Mouse (Mus musculus) hindbrain, embryonic 11.5 days (tissue): Measurements from ENCODE around the gene Ndufa4. TPM values are rescaled to one million over a fixed set of nuclear protein-coding genes. Genes with fewer than 3 reads are reported as not detected.
A peak's percentile ranks its signal among the peaks of the same experiment; 100 is the strongest.

Source experiments
- ATAC-seq: fragments of 200-750 bp; cut with Nextera tagmentation; 2 replicates; pipeline ENCODE4 v1.8.0; 2017; ENCODE audit warnings: mild to moderate bottlenecking, moderate TSS enrichment, moderate library complexity; ENCODE audit not compliant: low FRiP score
- DNase-seq: peaks from one replicate; pipeline ENCODE4 v3.0.0-alpha.2; 2015; ENCODE audit warnings: low spot score
- H3K27ac ChIP-seq: fragments of 300-500 bp; sonication (generic); 2 replicates; pipeline ENCODE4 v1.5.1; 2014; ENCODE audit warnings: mild to moderate bottlenecking, low read depth, low read length
- H3K27me3 ChIP-seq: fragments of 300-500 bp; sonication (generic); 2 replicates; pipeline ENCODE4 v1.6.1; 2014; ENCODE audit warnings: mild to moderate bottlenecking, low read length, moderate library complexity, mixed read lengths; ENCODE audit not compliant: control insufficient read depth, insufficient read depth
- H3K36me3 ChIP-seq: fragments of 300-500 bp; sonication (generic); 2 replicates; pipeline ENCODE4 v1.6.1; 2014; ENCODE audit warnings: mild to moderate bottlenecking, low read length, moderate library complexity, mixed read lengths; ENCODE audit not compliant: control insufficient read depth, insufficient read depth
- H3K4me1 ChIP-seq: fragments of 300-500 bp; sonication (generic); replicated peaks from 2 replicates; pipeline ENCODE4 v1.6.1; 2014; ENCODE audit warnings: low read length, mixed read lengths; ENCODE audit not compliant: control insufficient read depth, insufficient read depth
- H3K4me2 ChIP-seq: fragments of 300-500 bp; sonication (generic); replicated peaks from 2 replicates; pipeline ENCODE4 v1.6.1; 2014; ENCODE audit warnings: mild to moderate bottlenecking, low read depth, low read length
- H3K4me3 ChIP-seq: fragments of 300-500 bp; sonication (generic); 2 replicates; pipeline ENCODE4 v1.5.1; 2014; ENCODE audit warnings: low read depth, low read length
- H3K9ac ChIP-seq: fragments of 300-500 bp; sonication (generic); 2 replicates; pipeline ENCODE4 v1.6.1; 2014; ENCODE audit warnings: low read depth, low read length
- H3K9me3 ChIP-seq: fragments of 300-500 bp; sonication (generic); 2 replicates; pipeline ENCODE4 v1.6.1; 2016; ENCODE audit warnings: low read length; ENCODE audit not compliant: control insufficient read depth
- WGBS: fragments of 180-500 bp; shearing (Covaris S2); extraction: QIAGEN DNeasy Blood & Tissue Kit; methylation state at CpG from one replicate; pipeline ENCODE4 v1.1.7; 2014; 5-methylcytosine and 5-hydroxymethylcytosine counted together
- polyA plus RNA-seq: library from polyadenylated mRNA; unstranded; fragments of >200 nt; fragmentation: Nextera tagmentation; extraction: Ambion mirVana; gene quantifications from 2 replicates; pipeline ENCODE4 v1.2.1, GENCODE M21; 2014

Gene Ndufa4
- 791 and 815 TPM in 2 replicates for polyA plus RNA-seq

- no peaks in the 10 kb centered on the region for H3K27me3 ChIP-seq
- DNase-seq (peak; percentile 91), ATAC-seq (peak; percentile 98)
- no peak within 1 kb of the TSS for H3K27ac ChIP-seq
- no peaks in the 10 kb centered on the region for H3K9me3 ChIP-seq
- H3K9ac ChIP-seq = peak within 1 kb of the TSS; percentile 83
- peak within 1 kb of the TSS; percentile 90 for H3K4me3 ChIP-seq
- H3K36me3 ChIP-seq = no peaks in the 10 kb centered on the region
- no peaks in the 10 kb centered on the region for H3K4me1 ChIP-seq
- under 1% methylated on average over 58 of the region's 59 CpGs for WGBS
- peak within 1 kb of the TSS; percentile 55 for H3K4me2 ChIP-seq
Observed at GRCm38 (mm10) chr6:11907269-11908032, at the start of gene Ndufa4, which contains the start of gene Phf14. TSS of gene Ndufa4 (minus strand) at chr6:11907497. TSS of gene Phf14 (plus strand) at chr6:11907809.

GRCm38 (mm10) chr6:11948100-11948499 lies 40.8 kb upstream of the Ndufa4 start:
- no peak for ATAC-seq

GRCm38 (mm10) chr6:11942089-11942488 lies 34.8 kb upstream of the Ndufa4 start:
- Histone ChIP-seq H3K9me3 (no peaks in the 10 kb centered on the region), H3K4me1 (no peaks in the 10 kb centered on the region), H3K36me3 (no peaks in the 10 kb centered on the region), H3K27ac (no peak overlapping the region), H3K9ac (no peak overlapping the region), H3K27me3 (no peaks in the 10 kb centered on the region), H3K4me3 (no peak overlapping the region), H3K4me2 (no peak overlapping the region)
- no peak for DNase-seq
- 92% methylated on average over 4 of the region's 4 CpGs for WGBS
- no peak for ATAC-seq

More at GRCm38 (mm10) chr6:11948100-11948499, 40.8 kb upstream of the Ndufa4 start:
- no peak overlapping the region for H3K4me3 ChIP-seq
- H3K27me3 ChIP-seq = no peaks in the 10 kb centered on the region
- no peaks in the 10 kb centered on the region for H3K4me1 ChIP-seq
- no peaks in the 10 kb centered on the region for H3K9me3 ChIP-seq
- H3K4me2 ChIP-seq = no peak overlapping the region
- no peaks in the 10 kb centered on the region for H3K36me3 ChIP-seq
- 93% methylated on average over 1 of the region's 1 CpGs for WGBS
- H3K9ac ChIP-seq = no peak overlapping the region
- DNase-seq = no peak
- H3K27ac ChIP-seq = no peak overlapping the region

- H3K4me2 ChIP-seq = no peak overlapping the region
- H3K27ac ChIP-seq = no peak overlapping the region
- no peak overlapping the region for H3K9ac ChIP-seq
- DNase-seq = no peak
- no peak for ATAC-seq
- no peak overlapping the region for H3K4me3 ChIP-seq
- H3K4me1 ChIP-seq = no peaks in the 10 kb centered on the region
- no peaks in the 10 kb centered on the region for H3K36me3 ChIP-seq
- no peaks in the 10 kb centered on the region for H3K9me3 ChIP-seq
- no peaks in the 10 kb centered on the region for H3K27me3 ChIP-seq
Observed at GRCm38 (mm10) chr6:11940895-11941294, 33.6 kb upstream of the Ndufa4 start.

- Histone ChIP-seq H3K4me2 (no peak overlapping the region), H3K36me3 (no peaks in the 10 kb centered on the region), H3K4me1 (no peaks in the 10 kb centered on the region), H3K9me3 (no peaks in the 10 kb centered on the region), H3K9ac (no peak overlapping the region), H3K4me3 (no peak overlapping the region), H3K27ac (no peak overlapping the region), H3K27me3 (no peaks in the 10 kb centered on the region)
- WGBS = 92% methylated on average over 7 of the region's 7 CpGs
- ATAC-seq (no peak), DNase-seq (no peak)
Observed at GRCm38 (mm10) chr6:11933403-11933802, 26.1 kb upstream of the Ndufa4 start.

- no peak overlapping the region for H3K4me3 ChIP-seq
- H3K9ac ChIP-seq = no peak overlapping the region
- 85% methylated on average over 6 of the region's 6 CpGs for WGBS
- H3K4me1 ChIP-seq = no peaks in the 10 kb centered on the region
- ATAC-seq = no peak
- no peak overlapping the region; the same call in 1 of the 2 replicates for H3K4me2 ChIP-seq
- no peak overlapping the region for H3K27ac ChIP-seq
- no peaks in the 10 kb centered on the region for H3K27me3 ChIP-seq
- no peak for DNase-seq
- H3K9me3 ChIP-seq = no peaks in the 10 kb centered on the region
- H3K36me3 ChIP-seq = no peaks in the 10 kb centered on the region
Observed at GRCm38 (mm10) chr6:11927485-11927884, 20.2 kb upstream of the Ndufa4 start.

GRCm38 (mm10) chr6:11926082-11926595 lies 18.8 kb upstream of the Ndufa4 start:
- Histone ChIP-seq H3K27ac (peak overlapping the region; percentile 99), H3K27me3 (no peaks in the 10 kb centered on the region), H3K9ac (peak overlapping the region; percentile 98), H3K9me3 (no peaks in the 10 kb centered on the region), H3K4me3 (peak overlapping the region; percentile 91), H3K4me2 (peak overlapping the region; percentile 53), H3K36me3 (no peaks in the 10 kb centered on the region), H3K4me1 (no peaks in the 10 kb centered on the region)
- DNase-seq = peak; percentile 75
- peak; percentile 90 for ATAC-seq
- under 1% methylated on average over 37 of the region's 40 CpGs for WGBS

- peak; percentile 91 for DNase-seq
- peak overlapping the region; percentile 98 for H3K9ac ChIP-seq
- H3K9me3 ChIP-seq = no peaks in the 10 kb centered on the region
- no peaks in the 10 kb centered on the region for H3K27me3 ChIP-seq
- H3K4me2 ChIP-seq = peak overlapping the region; percentile 53
- H3K27ac ChIP-seq = peak overlapping the region; percentile 99
- H3K36me3 ChIP-seq = no peaks in the 10 kb centered on the region
- peak; percentile 97 for ATAC-seq
- no peaks in the 10 kb centered on the region for H3K4me1 ChIP-seq
- under 1% methylated on average over 20 of the region's 20 CpGs for WGBS
- peak overlapping the region; percentile 91 for H3K4me3 ChIP-seq
Observed at GRCm38 (mm10) chr6:11925496-11926041, 18.3 kb upstream of the Ndufa4 start.
